Mouse (Mus musculus) spleen, postnatal 0 days (tissue): ENCODE data around the gene Gad2. TPM values are rescaled to one million over a fixed set of nuclear protein-coding genes. Genes with fewer than 3 reads are reported as not detected.

Source experiments
- polyA plus RNA-seq: library from polyadenylated mRNA; unstranded; fragments of >200 nt; fragmentation: Nextera tagmentation; extraction: Ambion mirVana; gene quantifications from 2 replicates; pipeline ENCODE4 v1.2.1, GENCODE M21; 2015

Gad2 gene
- polyA plus RNA-seq: not detected in 2 replicates

GRCm38 (mm10) chr2:22621828-22622731, at the start of gene Gad2:
TSS of gene Gad2 (plus strand) at chr2:22622205.

Other genes starting within 250 kb of the Gad2 start
- gene Apbb1ip, start 151.9 kb downstream of the Gad2 start, polyA plus RNA-seq: 45.2 and 45.7 TPM in 2 replicates